Mouse (Mus musculus): ENCODE results near the gene Raver2.

The Raver2 gene

DNA sequence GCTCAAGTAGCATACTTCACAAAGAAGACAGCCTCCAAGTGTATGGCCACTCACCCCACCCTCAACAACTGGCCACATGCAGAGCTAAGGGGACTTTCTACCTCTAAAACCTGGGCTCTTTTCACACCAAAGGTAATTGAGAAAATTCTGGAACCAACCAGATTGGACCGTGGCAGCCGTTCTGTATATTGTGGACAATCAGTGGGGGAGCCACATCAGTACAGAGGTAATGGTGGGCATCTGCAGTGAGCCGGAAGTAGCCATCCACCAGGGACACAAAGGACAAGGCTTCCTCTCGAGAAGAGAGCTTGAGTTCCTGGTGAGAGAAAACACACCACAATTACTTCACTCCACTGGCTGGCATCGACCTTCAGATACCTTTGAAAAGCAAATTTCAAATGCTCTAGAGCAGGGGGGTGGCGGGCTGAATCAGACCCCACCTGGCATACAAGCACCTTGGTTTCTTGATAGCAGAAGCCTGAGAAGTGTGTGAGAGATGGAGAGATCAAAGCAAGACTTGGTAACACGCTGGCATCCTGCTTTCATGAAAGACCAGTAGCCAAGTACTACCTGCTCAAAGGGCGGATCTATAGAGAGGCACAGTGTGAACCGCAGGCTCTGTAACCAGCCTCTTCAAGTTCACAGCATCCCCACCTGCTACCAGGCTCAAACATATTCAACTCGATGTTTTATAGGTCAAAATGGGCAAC is 106.3 kb downstream of the Raver2 start:
- DNase-seq (ENCODE audit: low read depth, low spot score), result no peak

DNA sequence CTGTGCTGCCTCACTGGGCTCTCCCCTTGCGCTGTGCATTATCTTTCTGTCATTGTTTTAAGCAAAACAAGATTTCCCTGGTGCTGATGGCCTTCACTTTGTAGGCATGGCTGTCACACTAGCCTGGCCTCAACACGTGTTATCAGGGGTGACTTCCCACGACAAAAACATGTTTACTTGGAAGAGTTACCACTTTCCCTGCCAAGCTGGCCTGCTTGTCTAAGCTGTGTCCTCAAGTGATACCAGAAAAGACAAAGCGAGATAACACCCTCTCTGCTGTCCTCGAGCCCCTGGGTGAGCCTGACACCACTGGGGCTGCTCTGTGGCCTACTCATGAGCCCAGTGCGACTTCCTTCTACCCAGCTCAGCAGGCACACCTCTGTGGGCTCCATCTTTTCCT is 107.3 kb downstream of the Raver2 start:
- DNase-seq (ENCODE audit: low read depth, low spot score), result no peak

DNA sequence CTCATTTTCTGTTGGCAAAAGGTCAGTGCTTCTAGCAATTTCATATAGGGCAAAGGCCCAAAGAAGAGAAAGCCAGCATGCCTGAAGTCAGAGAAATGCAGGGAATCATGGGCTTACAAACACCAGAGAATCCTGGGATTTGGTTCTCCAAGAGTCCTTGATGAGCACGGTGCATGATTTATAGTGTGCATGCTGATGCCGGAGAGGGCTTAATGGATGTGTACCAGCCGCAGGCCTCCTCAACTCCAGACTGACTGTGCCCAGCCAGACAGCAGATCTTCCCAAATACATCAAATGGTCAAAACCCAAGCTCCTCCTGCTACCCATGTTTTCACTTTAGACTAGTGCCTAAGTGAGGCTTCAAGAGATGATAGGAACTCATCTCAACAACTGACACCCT is 109.0 kb downstream of the Raver2 start:
- DNase-seq (ENCODE audit: low read depth, low spot score), result no peak

GRCm38 (mm10) chr4:101179076-101179475 is 110.3 kb downstream of the Raver2 start:
- no peak for DNase-seq (ENCODE audit: low read depth, low spot score)

DNA sequence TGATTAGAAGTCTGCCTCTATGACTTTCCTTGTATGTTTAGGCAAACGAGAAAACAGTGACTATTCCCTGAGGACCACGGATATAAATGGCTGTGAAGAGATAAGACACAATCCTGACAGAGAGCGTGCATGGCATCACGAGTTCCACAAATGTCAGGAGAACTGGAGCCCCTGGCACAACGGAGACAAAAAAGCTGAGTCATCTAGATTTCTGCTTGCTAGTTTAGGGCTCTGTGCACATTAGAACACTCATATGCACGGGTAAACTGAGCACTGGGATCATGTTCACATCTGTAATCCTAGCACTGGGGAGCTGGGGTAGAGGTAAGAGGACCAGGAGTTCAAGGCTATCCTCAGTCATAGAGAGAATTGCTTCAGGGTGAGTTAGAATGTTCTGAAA is 111.1 kb downstream of the Raver2 start:
- DNase-seq (ENCODE audit: low read depth, low spot score), result no peak

GRCm38 (mm10) chr4:101180681-101181080 is 111.9 kb downstream of the Raver2 start:
- DNase-seq (ENCODE audit: low read depth, low spot score), result no peak

DNA sequence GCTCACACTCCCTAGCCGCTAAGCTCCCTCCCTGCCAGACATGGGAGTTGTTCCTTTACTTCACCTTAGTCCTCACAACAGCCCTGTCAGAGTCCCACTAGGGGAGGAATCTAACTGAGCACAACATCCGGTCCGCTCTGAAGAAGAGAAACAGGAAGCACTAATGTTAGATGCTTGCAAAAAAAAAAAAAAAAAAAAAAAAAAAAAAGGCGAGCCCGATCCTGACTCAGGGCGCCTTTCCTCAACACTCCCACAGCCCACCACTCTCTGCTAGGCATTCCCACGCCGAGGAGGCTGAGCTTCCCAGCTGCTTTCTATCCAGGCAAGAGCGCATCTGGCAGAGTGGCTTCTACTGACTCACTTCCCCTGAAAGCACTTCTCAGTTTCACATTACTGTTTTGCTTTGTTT is 113.8 kb downstream of the Raver2 start:
- peak; percentile 82 for DNase-seq (ENCODE audit: low read depth, low spot score)

DNA sequence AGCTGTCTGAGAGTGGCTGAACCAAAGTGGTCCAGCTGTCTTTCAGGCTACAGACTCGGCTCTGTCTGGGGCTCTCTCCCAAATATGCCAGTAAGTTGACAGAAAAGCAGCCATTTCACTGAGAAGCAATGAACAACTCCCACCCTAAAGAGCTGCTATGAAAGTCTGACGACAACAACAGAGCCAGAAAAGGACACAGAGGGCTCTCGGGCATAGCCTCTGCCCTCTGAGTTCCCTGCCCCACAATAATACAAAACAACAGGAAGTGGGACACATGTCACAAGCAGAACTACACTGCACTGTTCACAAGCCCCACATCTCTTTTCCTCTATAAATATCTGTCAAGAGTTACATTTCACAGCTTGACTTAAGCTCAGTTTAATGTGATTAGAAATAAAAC is 116.4 kb downstream of the Raver2 start:
- DNase-seq (ENCODE audit: low read depth, low spot score), result no peak

GRCm38 (mm10) chr4:101186591-101186990 is 117.8 kb downstream of the Raver2 start:
- DNase-seq (ENCODE audit: low read depth, low spot score), result no peak

GRCm38 (mm10) chr4:101187381-101187780 is 118.6 kb downstream of the Raver2 start:
- DNase-seq (ENCODE audit: low read depth, low spot score), result no peak

DNA sequence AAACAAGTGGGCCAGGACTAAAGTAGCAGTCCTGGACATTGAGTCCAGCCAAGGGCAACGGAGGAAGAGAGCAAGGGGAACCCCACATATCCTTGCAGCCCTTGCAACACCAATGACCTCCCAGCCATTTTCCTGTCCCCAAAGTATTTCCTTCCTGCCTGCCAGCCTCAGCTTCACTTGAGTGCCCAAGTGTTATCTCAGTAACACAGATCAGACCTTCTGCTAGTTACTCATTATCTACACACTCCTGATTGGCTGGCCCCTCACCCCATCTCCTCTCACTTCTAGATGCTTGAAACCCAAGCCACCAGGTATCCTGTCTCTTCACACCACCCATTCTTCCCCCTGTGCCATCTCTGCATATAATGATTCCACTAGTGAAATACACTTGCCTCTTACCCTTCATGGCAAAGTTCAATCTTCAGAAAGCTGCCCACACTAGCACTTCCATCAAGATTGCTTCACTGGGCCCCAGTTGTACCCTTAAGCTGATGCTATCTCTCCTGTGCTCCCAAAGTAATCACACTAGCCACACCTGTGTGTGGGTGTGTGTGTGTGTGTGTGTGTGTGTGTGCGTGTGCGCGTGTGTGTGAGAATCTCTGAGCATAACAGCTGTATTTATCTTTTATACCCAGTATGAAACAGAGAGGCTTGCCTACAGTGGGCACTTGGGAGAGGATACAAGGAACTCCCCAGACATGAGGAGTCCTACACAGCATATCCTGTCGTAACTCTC is 123.6 kb downstream of the Raver2 start:
- DNase-seq (ENCODE audit: low read depth, low spot score), result no peak

GRCm38 (mm10) chr4:101194170-101194569 is 125.4 kb downstream of the Raver2 start:
- no peak for DNase-seq (ENCODE audit: low read depth, low spot score)

- DNase-seq (ENCODE audit: low read depth, low spot score), result no peak
Measured at GRCm38 (mm10) chr4:101196407-101196806, 127.6 kb downstream of the Raver2 start.

DNA sequence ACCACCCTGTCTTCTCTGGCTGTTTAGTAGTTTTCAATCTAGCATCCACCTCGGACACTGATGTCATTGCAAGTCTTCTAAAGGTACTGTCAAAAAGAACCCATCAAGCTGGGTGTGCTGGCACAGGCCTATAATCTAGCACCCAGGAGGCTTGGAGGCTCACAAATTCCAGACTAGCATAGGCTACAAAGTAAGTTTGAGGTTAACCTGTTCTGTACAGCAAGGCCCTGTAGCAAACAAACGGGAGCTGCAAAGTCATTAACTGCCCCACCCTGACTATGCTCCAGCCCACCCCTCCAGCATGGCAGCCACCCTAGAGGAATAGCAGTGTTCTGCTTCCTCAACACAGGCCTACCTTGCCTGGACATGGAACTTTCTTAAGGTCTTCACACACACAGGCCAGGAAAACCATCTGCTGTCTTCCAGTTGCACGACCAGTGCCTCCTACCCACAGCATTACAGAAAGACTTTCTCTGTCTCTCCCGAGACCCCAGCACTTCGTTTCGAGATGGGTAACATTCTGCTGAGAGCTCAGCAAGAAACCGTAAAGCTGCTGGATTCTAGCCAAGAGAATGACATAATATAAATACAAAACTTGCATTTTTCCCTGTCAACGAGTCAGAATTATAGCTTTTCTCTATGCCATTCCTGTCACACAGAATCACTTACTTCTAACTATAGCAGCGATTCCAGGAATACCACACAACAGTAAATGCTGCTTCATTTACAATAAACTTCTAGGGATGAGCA is 128.8 kb downstream of the Raver2 start:
- DNase-seq (ENCODE audit: low read depth, low spot score), result peak; percentile 25

- peak; percentile 91 for DNase-seq (ENCODE audit: low read depth, low spot score)
Measured at GRCm38 (mm10) chr4:101198333-101198732, 129.6 kb downstream of the Raver2 start.

- no peak for DNase-seq (ENCODE audit: low read depth, low spot score)
Measured at GRCm38 (mm10) chr4:101199433-101200081, 130.8 kb downstream of the Raver2 start.
